Mouse (Mus musculus) gastrocnemius, postnatal 4 days (tissue): ENCODE data around the gene 2700049A03Rik. TPM values are rescaled to one million over a fixed set of nuclear protein-coding genes. Genes with fewer than 3 reads are reported as not detected.
"Not testable (repeated sequence)": the region's sequence is repeated elsewhere in the genome, so short reads cannot be mapped to it uniquely, and the experiment has no call there.

Experiments used
- DNase-seq, 2 experiments: peaks; one replicate each; pipeline ENCODE4 v3.0.0; 2021 to 2022; ENCODE audit warnings: low spot score in 2 of 2, mixed read lengths in 2 of 2
- long read RNA-seq, 2 experiments: library from polyadenylated mRNA; stranded (forward); transcript quantifications; one replicate each; pipeline ENCODE4 v2.0.0; 2021
- total RNA-seq, 2 experiments: library from RNA; stranded (reverse); gene quantifications; 2 replicates each; pipeline ENCODE4 v1.2.3; 2021

The 2700049A03Rik gene
- total RNA-seq = 1 to 10 TPM; 5.9 to 7.6 TPM
- long read RNA-seq, experiment 1, full-length matches to known transcripts = 1 of 4 reads
- long read RNA-seq, experiment 1, partial matches to known transcripts = 2 of 4 reads
- long read RNA-seq, experiment 1, other reads (novel, unspliced or antisense) = 1 of 4 reads
- long read RNA-seq, experiment 2, full-length matches to known transcripts = 1 of 3 reads
- long read RNA-seq, experiment 2, partial matches to known transcripts = 2 of 3 reads
- long read RNA-seq, experiment 2, other reads (novel, unspliced or antisense) = 0 of 3 reads

DNA sequence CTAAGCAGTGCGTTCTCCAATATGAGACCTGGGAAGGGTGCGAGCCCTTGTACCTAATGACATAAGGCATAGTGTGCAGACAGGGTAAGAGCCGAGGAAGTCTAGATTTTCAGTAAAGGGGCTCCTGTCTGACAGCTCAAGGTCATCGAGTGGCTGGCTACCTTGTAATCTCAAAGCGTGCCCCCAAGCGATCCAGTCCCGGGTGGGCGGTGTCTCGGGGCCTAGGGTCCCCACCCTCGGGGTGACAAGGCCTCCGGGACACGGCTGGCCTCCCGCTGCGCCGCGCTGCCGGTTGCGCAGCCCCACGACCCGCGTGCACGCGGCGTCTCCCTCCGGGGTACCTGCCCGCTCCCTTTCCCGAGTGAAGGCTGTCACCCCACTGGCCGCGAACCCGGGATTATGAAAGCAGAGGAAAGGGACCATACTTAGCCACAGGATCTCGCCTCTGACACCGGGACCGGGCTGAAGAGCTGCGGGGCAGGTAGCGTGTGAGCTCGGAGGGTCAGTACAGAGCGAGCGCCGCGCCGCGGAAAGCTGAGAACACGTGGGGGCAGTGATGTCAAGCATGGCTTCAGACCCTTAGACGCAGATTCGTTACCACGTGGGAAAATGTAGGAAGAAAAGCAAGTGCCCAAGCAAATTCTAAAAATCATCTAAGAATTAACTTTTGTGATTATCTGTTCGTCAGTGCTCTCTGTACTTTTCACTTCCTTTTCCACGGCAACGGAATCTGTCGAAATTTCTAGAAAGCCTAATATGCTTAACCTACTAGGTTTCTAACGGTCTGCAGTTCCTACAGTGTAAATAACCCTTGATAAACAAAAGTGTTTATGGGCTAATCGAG, at the start of gene 2700049A03Rik, which contains the start of gene Timm9:
Gene 2700049A03Rik, plus strand, starts transcription at position 719 of the 844 bp plus-strand sequence.
Gene Timm9, minus strand, starts transcription at position 555 of the 844 bp plus-strand sequence.
- peak; percentile 23 to 74 for DNase-seq

- DNase-seq = not testable (repeated sequence)
These were observed 32.4 kb upstream of the 2700049A03Rik start for GRCm38 (mm10) chr12:71104275-71104674.

DNA sequence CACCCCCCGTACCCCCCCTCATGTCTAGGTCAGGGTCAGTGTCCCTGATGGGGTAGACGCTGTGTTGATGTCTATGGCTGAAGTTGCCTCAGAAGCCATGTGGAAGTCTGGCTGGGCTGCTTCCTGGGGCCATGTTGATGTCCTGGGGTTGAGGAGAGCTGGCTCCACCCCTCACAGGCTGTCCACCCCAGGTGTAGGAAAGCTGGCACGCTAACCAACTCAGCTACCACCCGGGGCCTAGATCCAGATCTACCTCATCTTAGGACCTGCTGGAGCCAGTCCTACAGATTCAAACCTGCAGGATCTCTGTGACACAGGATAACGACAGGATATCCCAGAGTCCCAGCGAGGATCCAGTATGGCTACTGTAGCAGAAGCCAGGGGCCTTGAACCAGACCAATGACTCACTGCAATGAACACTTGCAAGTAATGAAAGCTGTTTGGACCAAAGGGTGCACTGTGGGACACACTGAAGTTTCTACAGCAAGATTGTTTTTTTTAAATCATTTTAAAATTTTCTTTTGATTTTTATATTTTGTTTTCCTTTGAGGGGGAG, 29.4 kb upstream of the 2700049A03Rik start:
- DNase-seq = no peak

GRCm38 (mm10) chr12:71111331-71111730, 25.3 kb upstream of the 2700049A03Rik start, which contains the start of gene Tomm20l:
Tomm20l (plus strand) TSS chr12:71111428.
- no peak for DNase-seq

DNA sequence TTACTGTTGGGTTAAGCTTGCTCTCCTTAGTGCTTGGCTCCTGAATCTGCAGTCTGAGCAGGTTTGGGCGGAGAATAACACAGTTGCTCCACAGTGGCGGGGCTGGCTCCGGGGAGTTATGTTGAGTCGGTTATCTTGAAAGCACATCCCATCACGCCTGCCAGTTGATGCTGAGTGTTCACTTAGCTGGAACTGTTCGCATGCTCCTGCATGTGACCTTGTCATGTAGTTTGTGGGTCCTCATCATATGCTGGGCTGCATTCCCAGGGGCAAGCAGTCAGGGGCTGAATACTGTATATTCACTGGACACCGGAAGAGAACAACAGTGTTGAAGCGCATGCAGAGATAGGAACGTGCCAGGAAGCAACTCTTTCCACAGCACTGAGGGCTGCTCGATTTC, 23.6 kb upstream of the 2700049A03Rik start:
- DNase-seq = no peak

DNA sequence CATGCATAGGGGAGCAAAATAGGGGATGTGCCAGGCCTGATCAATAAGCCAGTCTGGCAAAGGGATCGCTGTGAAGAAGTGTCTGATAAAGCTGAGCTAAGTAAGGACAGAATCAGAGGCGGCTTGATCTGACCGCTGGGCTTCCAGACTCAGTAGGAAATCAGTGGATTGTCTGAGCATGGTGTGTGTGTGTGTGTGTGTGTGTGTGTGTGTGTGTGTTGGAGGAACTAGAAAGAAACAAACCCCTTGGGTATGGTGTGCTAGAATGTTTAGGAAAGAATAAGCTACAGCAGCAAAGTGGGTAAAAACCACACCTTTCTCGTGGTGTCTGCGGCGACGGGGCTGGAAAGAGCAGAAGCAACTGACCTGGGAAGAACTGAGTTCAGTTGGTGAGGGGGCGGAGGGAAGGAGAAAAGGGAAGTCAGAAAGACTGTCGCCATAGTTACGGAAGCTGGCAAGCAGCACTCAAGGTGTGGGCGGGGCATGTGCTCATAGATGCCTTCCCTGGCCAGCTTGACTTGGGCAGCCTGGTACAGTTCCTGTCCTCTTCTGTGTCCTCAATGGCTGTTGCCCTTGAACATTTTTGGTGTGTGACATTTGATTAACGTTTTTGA, 22.9 kb upstream of the 2700049A03Rik start:
- no peak for DNase-seq

GRCm38 (mm10) chr12:71116411-71116810, 20.2 kb upstream of the 2700049A03Rik start:
- no peak for DNase-seq

- DNase-seq = no peak
These were observed 13.9 kb upstream of the 2700049A03Rik start for GRCm38 (mm10) chr12:71122731-71123130.

DNA sequence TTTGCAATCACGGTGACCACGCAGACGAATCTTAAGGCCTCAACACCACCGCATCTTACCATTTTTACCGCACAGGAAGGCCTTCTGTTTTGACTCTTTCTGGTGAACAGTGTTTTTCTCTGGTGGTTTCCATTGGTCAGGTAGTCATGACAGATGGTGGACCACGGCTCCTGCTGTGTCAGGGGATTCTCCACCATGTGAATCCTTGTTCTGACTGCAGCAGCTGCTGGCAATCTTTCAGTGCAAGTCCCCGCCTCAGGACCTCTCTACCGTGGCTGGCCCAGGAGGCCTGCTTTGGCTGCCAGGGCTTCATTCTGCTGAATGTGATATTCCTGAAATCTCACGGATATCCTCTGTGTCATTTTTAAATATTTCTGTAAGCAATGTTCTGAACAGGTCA, 13.4 kb upstream of the 2700049A03Rik start:
- DNase-seq = no peak

DNA sequence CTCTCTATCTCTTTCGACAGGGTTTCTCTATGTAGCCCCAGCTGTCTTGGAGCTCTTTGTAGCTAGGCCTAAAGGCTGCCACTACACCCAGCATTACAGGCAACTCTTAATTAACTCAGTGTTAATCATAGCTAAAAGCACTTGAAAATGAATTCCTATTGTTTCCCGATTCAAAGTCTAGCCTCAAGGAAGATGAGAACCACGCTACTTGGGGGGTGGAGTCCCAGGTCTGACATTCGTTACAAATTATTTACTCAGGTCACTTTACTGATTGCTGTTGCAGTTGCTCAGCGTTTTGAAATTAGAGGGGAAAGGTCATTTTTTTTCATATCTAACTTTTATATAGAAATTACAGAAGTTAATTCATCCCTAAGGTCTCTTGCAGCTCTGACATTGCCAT, 1.1 kb upstream of the 2700049A03Rik start:
- DNase-seq = no peak

DNA sequence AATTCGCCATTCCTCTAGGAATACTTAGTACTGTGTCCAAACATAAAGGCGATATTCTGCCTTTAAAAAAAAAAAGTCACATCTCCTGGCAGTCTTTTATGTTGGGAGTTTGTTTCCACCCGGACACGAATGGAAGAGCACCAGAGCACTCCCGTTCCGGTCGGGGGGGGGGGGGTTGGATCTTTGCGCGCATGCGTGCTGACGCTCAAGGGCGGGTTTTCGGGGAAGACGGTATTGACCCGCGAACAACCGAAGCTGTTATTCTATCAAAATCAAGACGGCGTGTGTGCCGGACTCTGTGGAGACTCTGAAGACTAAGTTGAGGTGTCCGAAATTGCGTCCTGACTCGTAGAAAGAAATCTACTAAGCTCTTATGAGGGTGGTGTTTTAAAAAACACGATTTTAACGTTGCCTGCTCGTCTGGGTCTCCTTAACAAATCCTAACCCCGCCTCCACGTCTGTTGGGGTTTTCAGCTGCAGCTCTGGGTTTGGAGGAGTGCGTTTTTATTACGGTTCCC, 385 bp downstream of the 2700049A03Rik start:
- DNase-seq = peak; percentile 68 to 85

DNA sequence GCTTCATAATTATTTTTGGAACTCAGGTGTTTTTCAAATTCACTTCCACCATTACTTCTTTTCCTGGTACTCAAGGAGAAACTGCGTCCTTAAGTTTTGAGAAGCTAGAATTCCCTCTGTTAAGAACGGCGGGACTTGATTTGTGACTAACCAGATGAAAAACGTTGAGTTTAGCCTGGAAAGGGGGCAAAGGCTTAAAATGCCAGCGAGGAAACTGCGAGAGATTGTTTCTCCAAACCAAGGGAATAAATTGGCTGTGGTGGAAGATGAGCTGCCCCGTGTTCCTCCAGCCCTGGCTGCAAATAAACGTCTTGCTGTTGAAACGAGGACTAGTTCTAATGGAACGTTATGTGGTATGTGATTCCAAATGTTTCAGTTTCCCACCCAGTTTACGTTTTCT, 1.0 kb downstream of the 2700049A03Rik start:
- DNase-seq = no peak

DNA sequence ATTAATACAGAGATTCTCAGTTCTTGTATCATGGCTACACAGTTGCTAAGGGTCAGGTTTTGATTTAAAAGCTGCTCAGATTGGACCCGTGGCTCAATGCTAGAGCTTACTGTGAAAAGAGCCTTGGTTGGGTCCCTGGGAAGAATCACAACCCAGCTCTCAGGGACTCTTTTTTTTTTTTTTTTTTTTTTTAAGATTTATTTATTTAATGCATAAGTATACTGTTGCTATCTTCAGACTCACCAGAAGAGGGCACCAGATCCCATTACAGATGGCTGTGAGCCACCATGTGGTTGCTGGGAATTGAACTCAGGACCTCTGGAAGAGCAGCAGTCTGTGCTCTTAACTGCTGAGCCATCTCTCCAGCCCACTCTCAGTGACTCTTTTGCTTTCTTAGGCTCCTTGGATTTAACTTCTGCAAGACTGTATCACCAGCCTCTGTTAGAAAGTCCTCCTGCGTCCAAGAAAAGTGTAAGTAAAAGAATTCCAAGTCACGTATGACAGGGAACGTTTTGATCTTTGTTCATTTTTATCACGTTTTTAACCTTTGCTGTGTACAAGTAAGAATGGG, 2.7 kb downstream of the 2700049A03Rik start:
- DNase-seq = no peak

DNA sequence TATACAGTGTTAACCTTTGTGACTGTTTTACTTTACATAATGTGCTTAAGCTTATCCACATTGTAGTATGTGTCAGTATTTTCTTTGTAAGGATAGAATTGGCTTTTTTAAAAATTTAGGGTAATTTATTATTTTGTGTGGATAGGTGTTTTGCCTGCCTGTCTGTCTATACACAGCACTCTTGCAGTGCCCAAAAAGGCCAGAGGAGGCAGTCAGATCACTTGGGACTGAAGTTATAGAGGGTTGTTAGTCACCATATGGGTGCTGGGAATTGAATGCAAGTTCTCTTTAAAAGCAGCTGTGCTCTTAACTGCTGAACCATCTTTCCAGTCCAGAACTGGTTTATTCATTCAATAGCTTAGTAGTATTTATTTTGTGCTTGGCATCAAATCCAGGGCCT, 4.5 kb downstream of the 2700049A03Rik start:
- no peak for DNase-seq

GRCm38 (mm10) chr12:71147641-71148040, 11.0 kb downstream of the 2700049A03Rik start:
- DNase-seq = peak in 1 of 2 experiments; percentile 22

GRCm38 (mm10) chr12:71148801-71149200, 12.2 kb downstream of the 2700049A03Rik start:
- DNase-seq = no peak

- DNase-seq = no peak
These were observed 12.8 kb downstream of the 2700049A03Rik start for GRCm38 (mm10) chr12:71149456-71149855.

GRCm38 (mm10) chr12:71150167-71150566, 13.5 kb downstream of the 2700049A03Rik start:
- DNase-seq = no peak

DNA sequence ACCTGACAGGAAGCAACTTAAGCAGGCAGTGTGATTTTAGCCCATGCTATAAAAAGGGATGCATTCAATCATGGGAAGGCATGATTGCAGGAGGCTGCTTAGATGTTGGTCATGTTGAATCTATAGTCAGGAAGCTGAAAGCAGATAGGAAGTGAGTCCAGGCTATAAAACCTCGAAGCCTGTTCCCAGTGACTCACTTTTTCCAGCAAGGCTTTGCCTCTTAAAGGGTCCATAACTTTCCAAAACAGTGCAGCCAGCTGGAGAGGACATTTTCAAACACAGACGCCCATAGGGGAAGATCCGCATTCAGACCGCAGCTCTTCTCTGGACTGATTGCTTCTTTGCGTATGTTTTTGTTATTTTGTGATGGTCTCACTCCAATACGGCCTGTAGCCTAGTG, 18.3 kb downstream of the 2700049A03Rik start:
- no peak for DNase-seq

DNA sequence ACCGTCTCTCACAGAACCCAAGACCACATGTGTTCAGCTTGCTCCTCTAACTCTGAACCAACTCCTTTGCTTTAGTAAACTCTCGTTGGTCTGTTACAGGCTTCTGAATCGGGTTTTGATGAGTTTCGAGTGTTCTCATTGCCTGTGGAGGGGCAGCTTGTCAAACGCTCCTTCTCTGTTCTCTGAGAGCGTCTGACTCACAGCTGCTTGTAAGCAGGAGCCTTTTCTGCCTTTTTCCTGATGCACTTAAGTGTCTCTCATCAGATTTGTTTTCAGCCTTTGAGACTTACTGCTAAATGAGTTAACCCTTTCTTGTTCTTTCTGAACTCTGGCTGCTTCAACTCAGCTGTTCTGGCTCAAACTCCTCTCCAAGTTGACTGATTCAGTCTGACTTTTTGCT, 21.3 kb downstream of the 2700049A03Rik start:
- DNase-seq = no peak

GRCm38 (mm10) chr12:71164410-71164809, 27.8 kb downstream of the 2700049A03Rik start:
- no peak for DNase-seq
